Mouse (Mus musculus) heart, adult 11 months (tissue): ENCODE measurements at regions not wholly inside any gene's neighbourhood (a gene's known extent, or its start where the extent isn't known, plus 50 kb on each side); places are given as distances from the start of the nearest gene placed in this dataset.

Experiments used
- DNase-seq: peaks from one replicate; pipeline ENCODE4 v3.0.0; 2022

DNA sequence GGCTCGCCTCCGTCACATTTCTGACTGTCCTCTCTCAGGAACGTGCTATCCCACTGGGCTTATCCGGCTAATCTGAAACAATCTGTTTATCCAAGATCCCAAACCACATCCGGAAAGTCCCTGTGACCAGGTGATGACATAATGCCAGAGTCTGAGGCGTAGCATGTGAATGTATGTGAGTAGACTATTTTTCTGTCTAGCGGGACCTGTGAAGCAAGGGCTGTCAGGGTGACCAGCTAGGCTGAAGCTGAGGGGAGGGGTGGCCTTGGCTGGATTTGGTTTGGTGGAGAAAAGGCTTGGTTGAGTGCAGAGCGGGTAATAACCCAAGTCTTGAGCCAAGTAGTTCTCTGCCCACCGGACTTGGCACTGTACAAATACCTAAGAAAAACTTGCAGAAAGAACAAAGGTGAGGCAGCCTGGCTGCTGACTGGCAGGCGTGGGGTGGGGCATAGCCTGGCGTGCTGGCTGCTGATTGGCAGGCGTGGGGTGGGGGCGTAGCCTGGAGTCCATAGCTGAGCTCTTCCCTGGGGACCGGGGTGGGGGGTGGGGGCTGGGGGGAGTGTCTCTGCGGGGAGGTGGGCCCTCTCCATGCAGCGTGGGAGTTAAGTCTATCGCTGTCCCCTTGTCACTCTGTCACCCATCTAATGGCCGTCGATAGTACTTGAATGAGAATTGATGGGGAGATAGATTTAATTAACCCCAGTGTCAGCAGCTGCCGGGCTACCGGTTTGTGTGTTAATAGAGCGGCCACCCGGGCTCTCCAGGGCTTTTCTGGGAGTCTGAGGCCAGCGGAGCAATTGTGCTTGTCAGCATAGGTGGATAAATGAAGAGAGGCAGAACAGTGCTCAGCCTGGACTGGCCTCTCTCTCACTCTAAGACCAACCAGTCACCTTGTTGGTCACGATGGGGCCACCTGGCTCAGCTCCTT, 54.2 kb upstream of the Unc5b start:
- DNase-seq = no peak

DNA sequence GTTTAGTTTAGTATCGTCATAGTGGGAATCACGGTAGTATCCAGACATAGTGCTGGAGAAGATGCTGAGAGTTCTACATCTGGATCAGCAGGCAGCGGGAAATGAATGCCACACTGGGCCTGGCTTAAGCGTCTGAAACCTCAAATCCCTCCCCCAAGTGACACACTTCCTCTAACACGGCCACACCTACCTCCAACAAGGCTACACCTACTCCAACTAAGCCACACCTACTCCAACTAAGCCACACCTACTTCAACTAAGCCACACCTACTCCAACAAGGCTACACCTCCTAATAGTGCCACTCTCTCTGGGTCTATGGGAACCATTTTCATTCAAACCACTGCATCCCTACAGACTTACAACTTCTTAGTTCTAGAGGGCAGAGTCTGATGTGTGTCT, 53.4 kb upstream of the Unc5b start:
- no peak for DNase-seq
